Mouse (Mus musculus): ENCODE measurements around the gene Syndig1. TPM values are rescaled to one million over a fixed set of nuclear protein-coding genes. Genes with fewer than 3 reads are reported as not detected.

Gene Syndig1
- polyA plus RNA-seq, 1 experiment: not detected

DNA sequence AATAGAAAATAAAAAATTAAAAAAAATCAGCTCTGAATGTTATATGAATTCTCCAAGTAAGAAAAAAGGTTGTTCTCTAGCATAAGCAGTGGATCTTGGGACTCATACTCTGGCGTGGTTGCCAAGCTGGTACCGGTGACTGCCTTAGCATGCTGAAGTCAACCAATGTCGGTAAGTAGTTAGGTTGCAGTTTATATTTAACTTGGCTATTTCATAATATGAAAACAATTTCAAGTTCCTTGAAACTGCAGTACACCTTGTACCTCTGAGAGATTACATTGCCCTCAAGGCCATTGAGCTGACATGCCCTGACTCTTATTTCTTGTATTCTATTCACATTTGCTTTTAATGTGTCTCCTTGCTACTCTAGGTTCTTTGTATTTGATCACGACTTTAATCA is 163.9 kb downstream of the Syndig1 start:
- H3K36me3 ChIP-seq (replicated peaks; ENCODE audit: low read length): no peaks in the 10 kb centered on the region
- no peaks in the 10 kb centered on the region for H3K4me1 ChIP-seq
- H3K27me3 ChIP-seq (replicated peaks): no peaks in the 10 kb centered on the region
- H3K4me3 ChIP-seq (replicated peaks): no peak overlapping the region
- TF ChIP-seq FLI1 (IDR thresholded peaks at IDR 0.05; ENCODE audit: low read length) (no peak), GATA1 (IDR thresholded peaks at IDR 0.05; ENCODE audit: borderline replicate concordance, low read length) (no peak)
- H3K9me3 ChIP-seq: peaks cover 7% of the 10 kb centered on the region; the same call in 1 of the 2 replicates

DNA sequence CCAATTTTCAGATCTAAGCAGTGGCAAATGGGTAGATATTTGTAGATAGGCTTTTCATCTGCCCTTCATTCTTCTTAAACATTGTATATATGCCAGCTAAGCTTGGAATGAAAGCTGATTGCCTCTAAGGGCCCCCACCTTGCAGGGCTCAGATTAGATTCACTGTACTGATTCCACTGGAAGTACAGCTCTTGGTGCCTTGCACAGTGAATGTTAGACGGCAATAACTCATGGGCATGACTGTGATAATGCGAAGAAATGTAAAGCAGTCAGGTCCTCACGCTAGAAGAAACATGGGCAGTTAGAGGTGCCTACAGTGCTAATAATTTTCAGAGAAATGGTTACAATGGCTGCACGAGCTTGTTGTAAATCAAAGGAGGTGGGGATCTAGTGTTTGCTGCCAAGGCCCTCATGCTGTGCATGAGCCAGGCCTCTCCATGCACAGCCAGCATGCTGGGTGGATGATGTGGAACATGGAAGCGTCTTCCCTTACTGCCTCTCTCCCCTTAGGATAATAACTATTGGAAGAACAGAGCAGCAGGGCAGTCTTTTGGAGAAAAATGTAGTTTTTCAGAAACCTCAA is 167.5 kb downstream of the Syndig1 start:
- Histone ChIP-seq H3K27me3 (replicated peaks) (no peaks in the 10 kb centered on the region), H3K4me1 (no peaks in the 10 kb centered on the region), H3K36me3 (replicated peaks; ENCODE audit: low read length) (no peaks in the 10 kb centered on the region), H3K9me3 (peaks cover 10% of the 10 kb centered on the region; the same call in 1 of the 2 replicates), H3K4me3 (replicated peaks) (no peak overlapping the region)
- no peak for TF ChIP-seq FLI1 (IDR thresholded peaks at IDR 0.05; ENCODE audit: low read length)
- TF ChIP-seq GATA1 (IDR thresholded peaks at IDR 0.05; ENCODE audit: borderline replicate concordance, low read length): no peak

DNA sequence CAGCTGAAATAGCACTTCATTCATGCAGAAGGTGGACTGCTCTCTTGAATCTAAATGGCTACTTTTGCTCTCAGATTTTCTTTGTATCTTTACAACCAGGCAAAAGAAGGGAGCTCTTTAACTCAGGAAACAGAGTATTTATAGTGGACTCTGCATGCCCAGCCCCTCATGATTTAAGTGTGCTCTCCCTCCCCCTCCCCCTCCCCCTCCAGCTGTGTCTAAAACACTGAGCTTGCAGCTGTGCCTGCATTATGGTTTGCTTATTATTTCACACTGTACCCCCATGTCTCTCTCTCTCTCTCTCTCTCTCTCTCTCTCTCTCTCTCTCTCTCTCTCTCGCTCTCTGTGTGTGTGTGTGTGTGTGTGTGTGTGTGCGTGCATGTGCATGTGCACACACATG is 168.6 kb downstream of the Syndig1 start:
- peaks cover 16% of the 10 kb centered on the region; the same call in 1 of the 2 replicates for H3K9me3 ChIP-seq
- TF ChIP-seq GATA1 (IDR thresholded peaks at IDR 0.05; ENCODE audit: borderline replicate concordance, low read length) (no peak), FLI1 (IDR thresholded peaks at IDR 0.05; ENCODE audit: low read length) (no peak)
- no peaks in the 10 kb centered on the region for H3K27me3 ChIP-seq (replicated peaks)
- H3K4me1 ChIP-seq: no peaks in the 10 kb centered on the region
- no peaks in the 10 kb centered on the region for H3K36me3 ChIP-seq (replicated peaks; ENCODE audit: low read length)
- no peak overlapping the region for H3K4me3 ChIP-seq (replicated peaks)

DNA sequence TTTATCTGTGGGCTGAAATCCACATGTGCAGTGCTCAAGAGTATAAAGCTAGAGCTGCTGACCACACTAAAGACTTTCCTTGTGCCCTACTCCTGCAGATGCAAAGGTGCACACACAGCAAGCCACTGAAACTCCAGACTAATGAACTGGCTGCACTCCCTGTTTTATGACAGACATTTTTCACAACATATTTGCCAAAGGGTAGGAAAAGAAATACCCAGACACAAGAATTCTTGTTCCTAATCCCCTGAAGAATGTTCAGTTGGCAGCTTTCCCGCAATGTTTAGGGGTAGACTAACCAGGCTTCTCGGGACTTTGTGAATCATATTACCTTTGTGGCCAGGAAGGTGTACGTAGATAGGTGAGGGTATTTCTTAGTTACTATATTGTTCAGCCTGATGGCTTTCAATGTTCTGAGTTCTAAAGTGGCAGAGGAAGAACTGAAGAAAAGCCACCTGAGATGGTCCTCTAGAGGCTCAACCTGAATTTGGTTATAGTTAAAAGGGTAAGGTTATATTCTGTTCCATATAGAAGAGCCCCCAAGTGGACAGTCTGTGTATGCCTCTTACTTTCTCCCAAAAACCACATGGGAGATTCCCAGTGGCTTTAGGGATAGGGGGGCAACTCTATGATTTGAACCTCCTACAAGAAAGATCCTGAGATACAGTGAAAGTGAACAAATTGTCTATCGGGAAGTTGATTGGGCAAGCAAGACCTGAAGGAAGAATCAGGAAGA is 169.5 kb downstream of the Syndig1 start:
- no peaks in the 10 kb centered on the region for H3K27me3 ChIP-seq (replicated peaks)
- H3K4me3 ChIP-seq (replicated peaks): no peak overlapping the region
- H3K36me3 ChIP-seq (replicated peaks; ENCODE audit: low read length): no peaks in the 10 kb centered on the region
- H3K9me3 ChIP-seq: peaks cover 21% of the 10 kb centered on the region; the same call in 1 of the 2 replicates
- H3K4me1 ChIP-seq: no peaks in the 10 kb centered on the region
- TF ChIP-seq FLI1 (IDR thresholded peaks at IDR 0.05; ENCODE audit: low read length) (no peak), GATA1 (IDR thresholded peaks at IDR 0.05; ENCODE audit: borderline replicate concordance, low read length) (no peak)

DNA sequence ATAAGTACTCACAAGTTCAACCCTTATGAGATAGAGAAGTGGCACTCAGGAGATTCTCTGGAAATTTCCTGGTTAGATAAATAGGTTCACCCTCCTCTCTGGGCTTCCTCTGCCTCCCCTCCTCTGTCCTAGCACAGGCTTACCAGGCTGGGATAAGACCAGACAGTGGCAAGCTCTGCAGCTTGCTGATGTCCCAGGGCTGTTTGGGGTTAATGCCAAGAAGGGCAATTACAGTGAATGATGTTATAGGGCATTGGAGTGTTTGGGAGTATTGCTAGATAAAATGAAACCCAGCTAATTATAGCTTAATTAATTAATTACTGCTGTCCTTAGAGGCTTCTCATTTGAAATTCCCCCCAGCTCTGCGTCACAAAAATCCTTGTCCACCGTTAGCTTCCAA is 171.6 kb downstream of the Syndig1 start:
- Histone ChIP-seq H3K4me1 (no peaks in the 10 kb centered on the region), H3K27me3 (replicated peaks) (no peaks in the 10 kb centered on the region), H3K9me3 (peaks cover 23% of the 10 kb centered on the region), H3K4me3 (replicated peaks) (no peak overlapping the region), H3K36me3 (replicated peaks; ENCODE audit: low read length) (no peaks in the 10 kb centered on the region)
- TF ChIP-seq FLI1 (IDR thresholded peaks at IDR 0.05; ENCODE audit: low read length): no peak
- TF ChIP-seq GATA1 (IDR thresholded peaks at IDR 0.05; ENCODE audit: borderline replicate concordance, low read length): no peak

DNA sequence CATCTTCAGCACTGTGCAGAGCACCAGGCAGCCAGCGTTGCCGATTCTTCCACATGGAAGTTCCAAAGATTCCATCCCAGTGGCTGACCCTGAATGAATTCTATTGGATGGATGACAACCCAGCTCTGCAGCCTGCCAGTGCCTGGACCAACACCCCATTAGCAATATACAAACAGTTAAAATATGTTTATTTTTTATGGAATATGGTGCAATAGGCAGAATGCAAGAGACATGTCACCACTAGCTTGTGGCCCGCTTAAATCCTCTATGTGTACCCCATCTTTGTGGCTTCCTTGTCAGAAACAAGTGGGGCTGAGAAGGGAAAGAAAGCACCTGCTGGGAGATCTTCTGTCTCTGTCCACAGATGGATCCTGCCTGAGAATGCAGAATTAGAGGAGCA is 174.5 kb downstream of the Syndig1 start:
- Histone ChIP-seq H3K36me3 (replicated peaks; ENCODE audit: low read length) (no peaks in the 10 kb centered on the region), H3K27me3 (replicated peaks) (no peaks in the 10 kb centered on the region)
- no peak for TF ChIP-seq FLI1 (IDR thresholded peaks at IDR 0.05; ENCODE audit: low read length)
- TF ChIP-seq GATA1 (IDR thresholded peaks at IDR 0.05; ENCODE audit: borderline replicate concordance, low read length): no peak

DNA sequence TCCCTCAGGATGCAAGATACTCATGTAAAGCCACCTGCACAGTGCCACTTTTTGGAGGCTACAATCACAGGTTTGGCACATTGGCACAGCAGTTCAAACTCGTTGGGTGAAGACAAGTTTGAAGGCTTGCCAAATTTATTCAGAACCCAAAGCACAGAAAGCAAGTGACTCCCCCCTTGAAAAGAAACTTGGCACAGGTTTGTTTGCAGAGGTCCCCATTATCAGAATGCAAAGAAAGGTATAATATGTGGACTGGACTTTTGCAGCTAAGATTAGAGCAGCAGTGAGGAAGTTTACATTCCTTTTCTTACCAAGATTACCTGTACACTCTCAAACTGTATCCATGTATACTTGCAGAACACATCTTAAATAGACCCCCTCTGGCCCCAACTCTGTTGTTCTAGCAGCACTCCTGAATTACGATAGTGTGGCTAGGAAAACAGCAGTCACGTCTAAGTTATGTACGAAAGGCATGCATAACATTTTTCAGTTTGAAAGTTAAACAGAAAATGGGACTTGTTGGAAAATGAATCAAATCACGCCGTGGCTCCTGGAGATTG is 183.9 kb downstream of the Syndig1 start:
- H3K4me3 ChIP-seq (replicated peaks): no peak overlapping the region
- peaks cover 27% of the 10 kb centered on the region; the same call in 1 of the 2 replicates for H3K9me3 ChIP-seq
- no peaks in the 10 kb centered on the region for H3K36me3 ChIP-seq (replicated peaks; ENCODE audit: low read length)
- H3K4me1 ChIP-seq: peaks cover 12% of the 10 kb centered on the region
- no peaks in the 10 kb centered on the region for H3K27me3 ChIP-seq (replicated peaks)
- no peak for TF ChIP-seq GATA1 (IDR thresholded peaks at IDR 0.05; ENCODE audit: borderline replicate concordance, low read length)
- TF ChIP-seq FLI1 (IDR thresholded peaks at IDR 0.05; ENCODE audit: low read length): no peak

More for the DNA sequence above, 174.5 kb downstream of the Syndig1 start:
- H3K9me3 ChIP-seq: peaks cover 38% of the 10 kb centered on the region
- no peak overlapping the region for H3K4me3 ChIP-seq (replicated peaks)
- H3K4me1 ChIP-seq: no peaks in the 10 kb centered on the region

DNA sequence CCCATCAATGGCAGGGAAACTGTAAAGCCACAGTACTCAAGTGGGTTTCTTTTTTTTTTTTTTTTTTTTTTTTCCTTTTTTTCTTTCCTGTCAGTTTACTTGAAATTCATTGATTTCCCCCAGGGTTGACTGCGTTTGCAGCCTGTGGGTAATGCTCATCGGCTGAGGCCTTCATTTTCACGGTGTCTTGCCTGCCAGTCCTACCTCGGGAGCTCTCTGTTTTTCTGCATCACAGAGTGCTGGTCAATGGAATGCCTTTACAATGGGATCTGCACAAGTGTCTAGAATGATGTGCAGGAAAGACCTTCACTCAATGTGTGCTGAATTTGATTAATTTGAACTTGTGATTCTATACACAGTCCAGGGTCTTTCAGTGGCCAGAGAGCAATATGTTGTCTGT is 184.8 kb downstream of the Syndig1 start:
- peaks cover 12% of the 10 kb centered on the region for H3K4me1 ChIP-seq
- no peaks in the 10 kb centered on the region for H3K27me3 ChIP-seq (replicated peaks)

DNA sequence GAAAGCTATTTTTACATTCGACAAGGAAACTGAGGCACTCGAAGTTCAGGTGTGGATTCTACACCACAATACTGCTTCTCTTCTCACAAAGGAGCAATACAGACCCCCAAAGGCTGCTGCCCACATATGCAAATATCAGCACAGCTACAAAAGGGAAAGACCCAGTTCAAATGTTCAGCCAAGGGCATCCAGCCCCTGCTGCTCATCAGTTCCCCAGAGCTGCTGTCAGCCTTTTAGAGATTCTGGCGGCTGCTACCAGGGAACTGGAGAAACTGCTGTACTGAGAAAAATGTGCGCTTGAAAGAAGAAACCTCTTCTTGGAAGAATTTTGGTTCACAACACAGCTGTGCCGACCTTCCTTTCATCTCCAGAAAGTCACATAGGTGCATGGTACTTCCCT is 187.3 kb downstream of the Syndig1 start:
- Histone ChIP-seq H3K4me1 (peaks cover 12% of the 10 kb centered on the region), H3K36me3 (replicated peaks; ENCODE audit: low read length) (no peaks in the 10 kb centered on the region), H3K27me3 (replicated peaks) (no peaks in the 10 kb centered on the region), H3K9me3 (peaks cover 21% of the 10 kb centered on the region; the same call in 1 of the 2 replicates), H3K4me3 (replicated peaks) (no peak overlapping the region)
- no peak for TF ChIP-seq FLI1 (IDR thresholded peaks at IDR 0.05; ENCODE audit: low read length)
- no peak for TF ChIP-seq GATA1 (IDR thresholded peaks at IDR 0.05; ENCODE audit: borderline replicate concordance, low read length)

More for the DNA sequence above, 184.8 kb downstream of the Syndig1 start:
- TF ChIP-seq FLI1 (IDR thresholded peaks at IDR 0.05; ENCODE audit: low read length): no peak
- no peak for TF ChIP-seq GATA1 (IDR thresholded peaks at IDR 0.05; ENCODE audit: borderline replicate concordance, low read length)
- no peak overlapping the region for H3K4me3 ChIP-seq (replicated peaks)
- H3K36me3 ChIP-seq (replicated peaks; ENCODE audit: low read length): no peaks in the 10 kb centered on the region
- H3K9me3 ChIP-seq: peaks cover 23% of the 10 kb centered on the region; the same call in 1 of the 2 replicates

DNA sequence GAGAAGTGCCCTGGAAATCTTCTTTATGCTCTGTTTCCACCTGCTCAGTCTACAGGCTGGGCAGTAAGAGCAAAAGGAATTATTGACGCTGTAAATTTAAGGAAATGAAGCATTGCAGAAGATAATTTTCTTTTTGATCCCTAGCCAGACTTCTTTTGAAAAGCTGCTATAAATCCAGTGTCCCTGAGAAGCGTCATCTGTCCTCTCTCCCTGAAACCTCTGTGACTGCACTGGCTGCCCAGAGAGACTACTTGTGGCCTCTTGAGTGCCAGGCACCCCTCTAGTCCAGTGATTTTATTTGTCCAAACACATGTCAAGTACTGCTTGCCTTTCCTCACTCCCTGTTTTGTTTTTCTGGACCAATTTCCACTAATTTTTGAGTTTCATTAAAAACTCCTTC is 191.7 kb downstream of the Syndig1 start:
- H3K36me3 ChIP-seq (replicated peaks; ENCODE audit: low read length): no peaks in the 10 kb centered on the region
- H3K4me3 ChIP-seq (replicated peaks): no peak overlapping the region
- H3K4me1 ChIP-seq: peaks cover 12% of the 10 kb centered on the region
- no peak for TF ChIP-seq FLI1 (IDR thresholded peaks at IDR 0.05; ENCODE audit: low read length)
- no peak for TF ChIP-seq GATA1 (IDR thresholded peaks at IDR 0.05; ENCODE audit: borderline replicate concordance, low read length)
- H3K9me3 ChIP-seq: 0 out of 2 replicates have a peak, but pooled peaks cover 7% of the 10 kb centered on the region
- no peaks in the 10 kb centered on the region for H3K27me3 ChIP-seq (replicated peaks)
